Mouse (Mus musculus): ENCODE results near the gene Dhx34. TPM values are rescaled to one million over a fixed set of nuclear protein-coding genes. Genes with fewer than 3 reads are reported as not detected.
A peak's percentile ranks its signal among the peaks of the same experiment; 100 is the strongest.

Gene Dhx34
- polyA plus RNA-seq, 1 experiment from 2014 or later, result 22.3 TPM

DNA sequence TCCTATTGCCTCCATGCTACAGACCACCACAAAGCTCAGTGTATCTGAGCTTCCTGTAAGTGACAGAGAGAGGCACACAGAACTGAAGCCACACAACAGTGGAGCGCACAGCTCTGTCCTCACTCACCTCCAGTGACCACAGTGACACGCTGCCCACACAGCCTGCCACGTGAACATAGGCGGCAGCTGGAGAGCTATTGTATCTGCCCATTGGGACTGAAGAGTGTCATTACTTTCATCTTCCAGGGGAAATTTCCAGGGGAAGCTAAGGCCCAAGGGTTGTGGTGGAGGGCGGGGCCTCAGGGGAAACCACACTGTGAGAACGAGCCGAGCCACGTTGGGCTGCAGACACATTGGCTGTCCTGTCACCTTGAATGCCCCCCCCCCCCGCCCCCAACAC is 17.0 kb downstream of the Dhx34 start:
- Histone ChIP-seq H3K27ac (no peak overlapping the region), H3K27me3 (ENCODE audit: insufficient read depth, poor library complexity, severe bottlenecking) (no peaks in the 10 kb centered on the region), H3K4me1 (replicated peaks) (no peaks in the 10 kb centered on the region), H3K4me3 (no peak overlapping the region), H3K9me3 (no peaks in the 10 kb centered on the region), H3K36me3 (peaks cover 100% of the 10 kb centered on the region)
- no peak for DNase-seq (ENCODE audit: low spot score)
- 87% methylated on average over 9 of the region's 9 CpGs for WGBS

DNA sequence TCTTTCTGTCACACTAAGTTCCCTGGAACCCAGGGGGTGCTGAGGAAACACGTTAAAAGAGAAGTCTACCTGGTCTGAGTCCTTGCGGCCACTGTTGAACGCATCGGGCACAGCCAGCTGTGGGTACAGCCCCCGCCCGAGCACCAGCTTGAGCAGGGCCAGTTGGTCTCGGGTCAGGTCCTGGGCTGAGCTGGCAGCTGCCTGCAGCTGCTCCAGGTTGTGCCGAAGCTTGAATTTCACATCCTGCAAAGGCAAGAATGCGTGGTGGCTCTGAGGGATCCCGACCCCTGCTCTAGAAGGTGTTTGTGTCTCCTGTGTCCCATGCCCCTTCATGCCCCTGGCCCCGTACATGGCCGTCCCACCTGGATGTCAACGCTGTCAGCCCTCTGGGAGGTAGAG is 18.3 kb downstream of the Dhx34 start:
- Histone ChIP-seq H3K27ac (no peak overlapping the region), H3K4me1 (replicated peaks) (no peaks in the 10 kb centered on the region), H3K36me3 (peaks cover 100% of the 10 kb centered on the region), H3K4me3 (no peak overlapping the region), H3K9me3 (no peaks in the 10 kb centered on the region), H3K27me3 (ENCODE audit: insufficient read depth, poor library complexity, severe bottlenecking) (no peaks in the 10 kb centered on the region)
- WGBS, result 93% methylated on average over 13 of the region's 13 CpGs
- no peak for DNase-seq (ENCODE audit: low spot score)

- WGBS, result 86% methylated on average over 15 of the region's 15 CpGs
- no peaks in the 10 kb centered on the region for H3K9me3 ChIP-seq
- H3K36me3 ChIP-seq, result peaks cover 100% of the 10 kb centered on the region
- H3K4me3 ChIP-seq, result no peak overlapping the region
- H3K27me3 ChIP-seq (ENCODE audit: insufficient read depth, poor library complexity, severe bottlenecking), result no peaks in the 10 kb centered on the region
- DNase-seq (ENCODE audit: low spot score), result no peak
- H3K27ac ChIP-seq, result no peak overlapping the region
- H3K4me1 ChIP-seq (replicated peaks), result no peaks in the 10 kb centered on the region
Observed at GRCm38 (mm10) chr7:16202756-16203504, 18.9 kb downstream of the Dhx34 start.

DNA sequence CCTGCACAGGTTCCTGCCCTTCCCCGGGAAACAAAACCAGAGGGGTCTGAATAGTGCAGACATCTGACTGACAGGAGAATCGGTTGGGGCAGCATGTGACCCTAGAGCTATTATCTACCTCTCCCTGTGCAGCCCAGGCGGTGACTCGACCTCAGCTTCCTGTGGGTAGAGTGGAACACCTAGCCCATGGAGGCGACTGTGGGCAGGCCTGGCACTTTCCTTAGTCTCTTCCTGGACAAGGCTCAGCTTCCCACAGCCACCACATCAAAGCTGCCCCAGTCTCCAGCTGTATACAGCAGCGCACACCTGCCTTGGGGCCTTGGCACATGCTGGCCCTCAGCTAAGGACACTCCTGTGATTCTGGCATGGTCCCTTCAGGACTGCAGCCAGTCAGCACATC is 20.7 kb downstream of the Dhx34 start:
- H3K27ac ChIP-seq, result no peak overlapping the region
- DNase-seq (ENCODE audit: low spot score), result no peak
- peaks cover 100% of the 10 kb centered on the region for H3K36me3 ChIP-seq
- 85% methylated on average over 6 of the region's 6 CpGs for WGBS
- H3K9me3 ChIP-seq, result no peaks in the 10 kb centered on the region
- H3K4me1 ChIP-seq (replicated peaks), result no peaks in the 10 kb centered on the region
- no peak overlapping the region for H3K4me3 ChIP-seq
- no peaks in the 10 kb centered on the region for H3K27me3 ChIP-seq (ENCODE audit: insufficient read depth, poor library complexity, severe bottlenecking)

- no peak for DNase-seq (ENCODE audit: low spot score)
- Histone ChIP-seq H3K4me3 (no peak overlapping the region), H3K27ac (no peak overlapping the region), H3K9me3 (no peaks in the 10 kb centered on the region), H3K4me1 (replicated peaks) (no peaks in the 10 kb centered on the region), H3K27me3 (ENCODE audit: insufficient read depth, poor library complexity, severe bottlenecking) (no peaks in the 10 kb centered on the region), H3K36me3 (peaks cover 84% of the 10 kb centered on the region)
- 88% methylated on average over 11 of the region's 11 CpGs for WGBS
Observed at GRCm38 (mm10) chr7:16198540-16198939, 23.3 kb downstream of the Dhx34 start.

DNA sequence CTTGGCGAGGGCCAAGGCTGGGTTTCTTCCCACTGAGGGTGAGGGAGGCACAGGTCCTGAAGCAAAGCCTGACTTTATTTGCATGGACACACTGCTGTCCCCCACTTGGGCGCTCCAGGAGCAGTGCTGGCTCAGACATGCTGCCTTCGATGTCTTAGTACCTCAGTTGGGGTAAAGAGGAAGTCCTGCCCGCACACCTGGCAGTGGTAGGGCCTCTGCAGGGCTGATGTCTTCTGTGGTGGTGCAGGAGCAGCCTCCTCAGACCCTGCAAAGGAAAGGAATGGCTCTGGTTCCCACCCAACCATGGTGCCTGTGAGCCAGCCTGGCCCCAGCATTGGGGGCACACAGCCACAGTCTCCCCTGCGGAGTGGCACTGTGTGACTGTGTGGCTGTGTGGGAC is 24.7 kb downstream of the Dhx34 start:
- Histone ChIP-seq H3K4me3 (no peak overlapping the region), H3K27ac (no peak overlapping the region), H3K27me3 (ENCODE audit: insufficient read depth, poor library complexity, severe bottlenecking) (no peaks in the 10 kb centered on the region), H3K9me3 (no peaks in the 10 kb centered on the region), H3K4me1 (replicated peaks) (no peaks in the 10 kb centered on the region), H3K36me3 (peaks cover 70% of the 10 kb centered on the region)
- DNase-seq (ENCODE audit: low spot score), result no peak
- WGBS, result 87% methylated on average over 5 of the region's 5 CpGs

DNA sequence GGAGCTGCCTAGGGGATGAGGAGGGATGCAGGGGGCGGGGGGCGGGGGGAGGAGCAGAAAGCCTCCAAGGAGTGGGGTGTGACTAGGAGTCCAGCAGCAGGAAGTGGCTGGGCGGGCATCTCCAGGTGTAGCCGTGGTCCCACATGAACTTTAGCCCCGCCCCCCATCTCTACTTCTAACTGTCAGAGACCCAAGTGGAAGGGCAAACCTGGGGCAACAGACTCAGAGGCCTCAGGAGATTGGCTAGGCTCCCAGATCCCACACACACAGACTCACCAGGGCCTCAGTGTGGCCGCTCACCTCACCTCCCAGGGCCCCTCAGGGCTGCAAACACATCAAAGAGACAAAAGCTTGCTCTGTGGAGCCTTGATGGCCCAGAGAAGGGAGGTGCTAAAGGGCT is 25.2 kb downstream of the Dhx34 start:
- no peaks in the 10 kb centered on the region for H3K9me3 ChIP-seq
- no peaks in the 10 kb centered on the region for H3K27me3 ChIP-seq (ENCODE audit: insufficient read depth, poor library complexity, severe bottlenecking)
- peaks cover 65% of the 10 kb centered on the region for H3K36me3 ChIP-seq
- H3K4me3 ChIP-seq, result no peak overlapping the region
- no peak for DNase-seq (ENCODE audit: low spot score)
- 84% methylated on average over 6 of the region's 6 CpGs for WGBS
- H3K4me1 ChIP-seq (replicated peaks), result no peaks in the 10 kb centered on the region
- H3K27ac ChIP-seq, result no peak overlapping the region

DNA sequence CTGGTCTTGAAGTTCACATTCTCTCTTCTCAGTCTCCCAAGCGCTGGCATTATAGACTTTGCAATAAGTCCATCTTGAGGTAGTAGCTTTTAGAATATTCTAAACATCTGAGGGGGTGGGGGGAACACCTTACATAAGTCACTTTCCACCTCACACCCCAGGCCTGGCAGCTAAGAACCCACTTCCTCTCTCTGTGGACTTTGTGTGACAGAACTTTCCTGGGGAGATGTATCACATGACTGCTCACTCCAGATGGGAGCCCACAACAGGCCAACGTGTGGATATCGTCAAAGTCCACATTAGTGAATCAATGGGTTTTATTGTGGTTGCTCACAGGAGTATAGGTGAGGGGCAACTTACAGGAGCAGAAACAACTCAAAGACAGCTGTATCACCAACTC is 28.1 kb downstream of the Dhx34 start:
- H3K9me3 ChIP-seq, result no peaks in the 10 kb centered on the region
- DNase-seq (ENCODE audit: low spot score), result no peak
- no peak overlapping the region for H3K4me3 ChIP-seq
- H3K36me3 ChIP-seq, result peaks cover 36% of the 10 kb centered on the region
- H3K27ac ChIP-seq, result no peak overlapping the region
- no peaks in the 10 kb centered on the region for H3K4me1 ChIP-seq (replicated peaks)
- no peaks in the 10 kb centered on the region for H3K27me3 ChIP-seq (ENCODE audit: insufficient read depth, poor library complexity, severe bottlenecking)
- 62% methylated on average over 3 of the region's 3 CpGs for WGBS

DNA sequence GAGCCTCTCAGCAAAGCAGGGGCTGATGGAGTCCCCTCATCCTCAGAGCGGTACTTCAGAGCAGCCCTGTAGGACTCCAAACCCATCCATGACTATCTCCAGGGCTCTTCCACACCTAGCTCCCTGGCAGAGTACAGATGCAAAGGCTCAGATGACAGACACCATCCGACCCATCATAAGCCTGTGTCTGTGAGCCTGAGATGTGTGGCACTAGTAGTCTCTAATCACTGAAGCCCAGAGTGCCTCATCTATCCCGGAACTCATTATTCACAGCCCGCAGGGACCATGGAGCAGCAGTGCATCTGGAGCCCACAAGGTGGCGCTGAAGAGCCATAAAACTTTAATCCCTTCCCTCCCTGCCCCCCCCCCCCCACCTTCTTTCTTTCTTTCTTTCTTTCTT is 29.5 kb downstream of the Dhx34 start:
- WGBS, result 16% methylated on average over 5 of the region's 5 CpGs
- H3K27me3 ChIP-seq (ENCODE audit: insufficient read depth, poor library complexity, severe bottlenecking), result no peaks in the 10 kb centered on the region
- peaks cover 22% of the 10 kb centered on the region for H3K36me3 ChIP-seq
- no peaks in the 10 kb centered on the region for H3K9me3 ChIP-seq
- no peak overlapping the region for H3K4me3 ChIP-seq
- peak; percentile 74 for DNase-seq (ENCODE audit: low spot score)
- H3K27ac ChIP-seq, result no peak overlapping the region
- no peaks in the 10 kb centered on the region for H3K4me1 ChIP-seq (replicated peaks)

DNA sequence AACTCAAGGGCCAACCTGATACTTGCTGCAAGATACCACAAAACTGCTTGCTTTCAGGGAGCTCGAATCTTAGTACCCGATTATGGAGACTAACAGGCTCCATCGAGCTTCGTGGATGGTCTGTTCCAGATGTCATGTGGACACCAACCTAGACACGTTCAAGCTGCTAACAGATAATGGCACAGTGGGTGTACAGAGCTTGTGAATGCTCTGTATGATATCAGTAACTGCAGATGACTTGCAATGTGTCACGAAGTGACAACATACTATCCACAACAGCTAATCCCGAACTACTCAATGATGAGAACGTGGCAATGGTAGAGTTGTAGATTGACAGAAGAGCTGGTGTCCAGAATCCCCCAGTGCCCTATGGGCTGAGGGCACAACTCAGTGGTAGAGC is 34.3 kb downstream of the Dhx34 start:
- H3K4me3 ChIP-seq, result no peak overlapping the region
- WGBS, result 83% methylated on average over 8 of the region's 8 CpGs
- no peaks in the 10 kb centered on the region for H3K4me1 ChIP-seq (replicated peaks)
- no peak overlapping the region for H3K27ac ChIP-seq
- no peaks in the 10 kb centered on the region for H3K9me3 ChIP-seq
- H3K36me3 ChIP-seq, result peaks cover 42% of the 10 kb centered on the region
- DNase-seq (ENCODE audit: low spot score), result no peak
- no peaks in the 10 kb centered on the region for H3K27me3 ChIP-seq (ENCODE audit: insufficient read depth, poor library complexity, severe bottlenecking)

DNA sequence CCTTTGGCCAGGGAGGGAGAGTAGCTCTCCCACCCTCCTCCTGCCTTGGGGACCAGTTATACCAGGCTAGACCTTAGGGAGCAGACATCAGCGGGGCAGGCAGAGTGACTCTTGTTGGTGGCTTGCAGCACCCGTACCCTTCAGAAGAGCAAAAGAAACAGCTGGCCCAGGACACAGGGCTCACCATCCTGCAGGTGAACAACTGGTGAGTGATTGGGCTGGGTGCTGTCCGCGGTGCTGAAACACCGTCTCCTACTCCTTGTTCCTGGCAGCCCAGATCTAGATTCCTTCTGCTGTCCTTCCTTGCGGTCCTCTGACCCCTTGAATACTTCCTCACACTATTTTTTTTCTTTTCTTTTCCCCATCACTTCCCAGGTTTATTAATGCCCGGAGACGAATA is 38.2 kb downstream of the Dhx34 start:
- H3K27me3 ChIP-seq (ENCODE audit: insufficient read depth, poor library complexity, severe bottlenecking), result no peaks in the 10 kb centered on the region
- peak; percentile 43 for DNase-seq (ENCODE audit: low spot score)
- no peaks in the 10 kb centered on the region for H3K4me1 ChIP-seq (replicated peaks)
- no peak overlapping the region for H3K4me3 ChIP-seq
- peaks cover 76% of the 10 kb centered on the region for H3K36me3 ChIP-seq
- no peaks in the 10 kb centered on the region for H3K9me3 ChIP-seq
- 30% methylated on average over 8 of the region's 8 CpGs for WGBS
- no peak overlapping the region for H3K27ac ChIP-seq

DNA sequence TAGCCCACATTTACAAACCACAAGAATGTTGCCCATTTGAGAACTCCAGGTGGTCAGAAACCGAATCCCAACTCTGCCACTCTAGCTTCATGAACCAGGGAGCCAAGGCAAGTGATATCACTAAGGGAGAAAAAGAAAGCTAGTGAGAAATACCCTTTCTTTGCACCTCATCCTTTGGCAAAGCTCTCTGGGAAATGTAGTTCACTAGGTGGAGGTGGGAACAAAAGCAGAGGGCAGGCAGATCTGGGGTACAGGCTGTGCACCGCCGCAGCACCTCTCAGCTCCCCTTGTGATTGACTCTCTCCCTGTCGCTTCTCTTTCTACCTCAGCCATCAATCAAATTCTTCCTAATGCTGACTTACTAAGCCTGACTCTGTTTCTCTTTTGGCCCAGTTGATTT is 43.7 kb downstream of the Dhx34 start:
- no peak for DNase-seq (ENCODE audit: low spot score)
- H3K4me3 ChIP-seq, result no peak overlapping the region
- H3K27ac ChIP-seq, result no peak overlapping the region
- peaks cover 46% of the 10 kb centered on the region for H3K4me1 ChIP-seq (replicated peaks)
- H3K36me3 ChIP-seq, result peaks cover 61% of the 10 kb centered on the region
- H3K9me3 ChIP-seq, result no peaks in the 10 kb centered on the region
- WGBS, result 71% methylated on average over 4 of the region's 4 CpGs
- H3K27me3 ChIP-seq (ENCODE audit: insufficient read depth, poor library complexity, severe bottlenecking), result no peaks in the 10 kb centered on the region

GRCm38 (mm10) chr7:16175542-16175931 is 46.3 kb downstream of the Dhx34 start:
- no peak for DNase-seq (ENCODE audit: low spot score)
- WGBS, result 0% methylated on average over 10 of the region's 10 CpGs
- peaks cover 65% of the 10 kb centered on the region for H3K4me1 ChIP-seq (replicated peaks)

More at GRCm38 (mm10) chr7:16175542-16175931, 46.3 kb downstream of the Dhx34 start:
- Histone ChIP-seq H3K36me3 (peaks cover 40% of the 10 kb centered on the region), H3K4me3 (peak overlapping the region; percentile 79), H3K9me3 (0 out of 2 replicates have a peak, but pooled peaks cover 4% of the 10 kb centered on the region), H3K27ac (peak overlapping the region; percentile 93), H3K27me3 (ENCODE audit: insufficient read depth, poor library complexity, severe bottlenecking) (no peaks in the 10 kb centered on the region)
